Mouse (Mus musculus) retina, postnatal 7 days (tissue): ENCODE measurements around the gene Marc2.

Source experiments
- DNase-seq: peaks from one replicate; pipeline ENCODE4 v3.0.0-alpha.2; 2012; ENCODE audit warnings: low read depth, low spot score

Marc2 gene

DNA sequence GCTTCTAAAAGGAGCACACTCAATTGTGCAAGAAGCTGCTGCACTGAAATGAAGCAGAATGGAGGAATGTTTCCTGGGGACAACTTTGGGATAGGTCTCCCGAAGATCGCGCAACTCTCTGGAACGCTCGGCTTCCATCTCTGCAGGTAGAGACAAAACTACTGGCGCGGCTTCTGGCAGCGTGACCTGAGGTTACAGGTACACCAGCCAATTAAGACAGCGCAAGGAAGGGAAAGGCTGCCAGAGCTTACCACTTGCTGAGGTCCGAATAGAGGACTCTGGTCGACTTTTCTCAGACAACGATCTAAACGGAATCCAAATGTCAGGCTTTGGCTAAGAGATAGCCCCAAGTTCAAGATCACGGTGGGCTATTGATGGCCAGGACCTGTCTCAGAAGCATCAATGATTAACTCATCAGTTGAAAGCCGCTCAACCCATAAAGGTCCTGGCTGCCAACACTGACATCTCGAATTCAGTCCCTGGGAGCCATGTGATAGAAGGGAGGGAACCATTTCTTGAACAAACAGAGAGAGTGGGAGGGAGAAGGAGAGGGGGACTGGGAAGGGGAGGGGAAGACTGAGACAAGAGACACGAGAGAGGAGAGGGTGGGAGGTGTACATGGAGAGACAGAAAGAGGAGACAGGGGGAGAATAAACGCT is at the start of gene Marc2:
Marc2 (minus strand) TSS at position 360 of the 659 bp plus-strand sequence.
- DNase-seq = no peak

DNA sequence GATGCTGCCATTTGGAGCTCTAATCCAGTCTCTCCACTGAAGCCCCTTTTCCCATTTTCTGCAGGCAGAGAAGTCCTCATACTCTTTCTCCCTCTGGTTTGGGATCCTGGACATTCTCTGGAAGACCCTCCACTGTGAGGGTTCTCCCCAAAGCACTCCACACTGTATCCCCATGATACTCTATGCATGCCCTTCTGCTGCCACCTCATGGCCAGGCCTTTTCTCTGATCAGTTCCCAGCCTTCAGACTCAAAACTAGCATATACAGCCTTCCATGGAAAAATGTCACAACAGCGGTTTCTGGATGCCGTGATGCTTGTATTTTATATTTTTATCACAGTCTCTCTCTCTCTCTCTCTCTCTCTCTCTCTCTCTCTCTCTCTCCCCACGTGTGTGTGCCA is 45.7 kb upstream of the Marc2 start:
- DNase-seq = no peak

DNA sequence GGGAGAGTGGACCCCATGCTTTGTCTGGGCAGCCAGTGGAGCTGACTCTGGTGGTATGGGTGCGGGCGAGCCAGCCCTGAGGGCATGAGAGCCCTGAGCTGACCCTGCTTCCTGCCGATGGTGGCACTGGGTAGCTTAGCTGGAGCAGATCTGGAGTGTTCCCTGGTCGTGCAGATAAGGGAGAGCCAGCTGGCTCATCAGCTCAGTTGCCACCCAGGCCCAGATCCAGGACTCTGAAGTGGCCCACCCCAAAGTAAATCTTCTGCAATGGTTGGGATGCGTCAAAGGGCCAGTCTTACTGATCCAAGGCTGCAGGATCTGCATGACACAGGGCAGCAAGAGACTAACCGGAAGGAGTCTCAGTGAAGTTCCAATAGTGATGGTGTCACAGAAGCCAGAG is 43.2 kb upstream of the Marc2 start:
- no peak for DNase-seq

DNA sequence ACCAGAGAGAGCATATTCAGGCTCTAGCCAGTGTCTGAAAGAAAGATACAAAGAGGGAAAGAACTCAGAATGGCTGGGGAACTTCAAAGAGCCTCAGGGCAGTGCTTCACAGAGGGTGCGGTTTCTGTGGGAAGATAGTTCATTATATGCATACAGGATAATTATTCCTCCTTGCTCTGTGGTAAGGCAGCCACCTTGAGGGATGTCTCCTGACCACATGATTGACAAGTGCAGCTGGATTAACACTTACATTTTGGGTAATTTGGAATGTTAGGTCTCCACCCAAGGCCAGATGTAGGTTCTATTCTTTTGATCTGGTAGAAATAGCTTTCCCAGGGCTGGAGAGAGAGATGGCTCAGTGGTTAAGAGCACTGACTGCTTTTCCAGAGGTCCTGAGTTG is 39.9 kb upstream of the Marc2 start:
- no peak for DNase-seq

DNA sequence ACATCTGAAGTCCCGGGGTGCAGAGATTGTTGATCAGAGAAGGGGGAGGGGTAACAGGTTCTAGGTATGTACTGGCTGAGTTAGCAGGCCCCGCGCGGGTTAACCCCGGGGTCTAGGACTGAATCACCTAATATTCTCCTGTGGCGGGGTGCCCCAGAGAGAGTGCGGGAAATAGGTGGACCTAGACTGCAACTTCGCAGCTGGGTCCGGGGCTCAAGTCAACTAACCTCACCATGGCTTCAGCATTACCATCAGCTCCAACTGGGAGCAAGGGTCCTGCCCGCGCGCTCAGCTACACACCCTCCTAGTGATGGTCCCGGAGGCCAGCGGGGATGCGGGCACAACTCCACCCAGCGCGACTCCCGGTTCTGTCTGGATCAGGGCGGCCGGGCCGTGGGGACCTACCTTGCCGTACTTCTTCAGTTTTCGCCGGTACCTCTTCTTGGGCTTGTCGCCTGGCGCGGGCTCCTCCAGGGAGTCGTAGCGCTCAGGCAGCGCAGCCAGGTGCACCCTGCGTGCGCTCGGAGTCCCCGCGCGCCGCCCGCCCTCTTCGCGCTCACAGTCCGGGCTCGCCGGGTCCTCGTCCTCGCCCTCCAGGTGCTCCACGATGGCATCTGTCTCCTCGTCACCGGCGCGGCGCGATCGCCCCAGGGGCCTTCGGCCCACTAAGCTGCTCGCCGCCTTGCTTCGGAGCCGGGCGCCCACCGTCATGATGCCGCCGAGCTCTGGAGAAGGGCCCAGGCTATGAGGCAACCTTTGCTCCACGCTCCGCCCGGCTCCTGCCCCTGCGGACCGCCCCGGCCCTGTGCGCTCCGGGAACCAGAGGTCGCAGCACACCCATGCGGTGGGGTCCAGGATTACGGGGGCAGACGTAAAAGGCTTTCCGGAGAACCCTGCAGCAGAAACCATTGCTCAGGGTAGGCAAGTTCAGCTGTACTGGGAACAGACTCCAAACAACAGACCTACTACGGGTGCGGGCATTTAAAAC is 36.3 kb upstream of the Marc2 start, which contains the start of gene C130074G19Rik:
C130074G19Rik (minus strand) TSS at position 938 of the 988 bp plus-strand sequence.
- DNase-seq = no peak

DNA sequence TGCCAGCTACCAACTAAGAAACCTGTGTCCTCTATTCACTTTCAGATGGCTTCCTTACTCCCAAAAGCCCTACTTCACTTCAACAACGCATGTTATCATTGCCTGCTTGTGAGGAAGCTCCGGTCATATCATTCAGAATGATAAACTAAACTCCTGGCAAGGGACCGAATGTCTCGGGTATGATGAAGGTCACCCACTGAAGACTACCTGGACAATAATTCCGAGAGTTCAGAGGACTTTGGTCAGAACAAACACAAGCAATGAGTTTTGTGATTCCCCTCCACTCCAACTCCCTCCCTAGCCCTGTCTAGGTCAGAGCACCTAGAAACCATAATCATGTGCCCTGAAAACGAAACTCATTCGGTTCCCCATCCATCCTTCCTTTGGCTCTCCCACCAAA is 35.6 kb upstream of the Marc2 start:
- no peak for DNase-seq

DNA sequence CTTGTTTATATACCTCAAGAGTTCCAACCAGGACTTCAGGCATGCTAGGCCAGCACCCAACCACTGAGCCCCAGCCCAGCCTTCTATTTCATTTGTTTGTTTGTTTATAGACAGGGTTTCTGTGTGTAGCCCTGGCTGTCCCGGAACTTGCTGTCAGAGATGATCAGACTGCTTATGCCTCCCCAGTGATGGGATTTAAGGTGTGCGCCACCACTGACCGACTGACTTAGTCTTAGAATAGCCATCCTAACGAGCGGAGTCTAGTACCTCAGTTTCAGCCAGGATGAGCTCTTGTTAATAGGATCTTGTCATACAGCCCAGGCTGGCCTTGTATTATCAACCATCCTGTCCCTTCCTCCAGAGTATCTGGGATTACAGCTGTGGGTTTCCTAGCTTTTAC is 35.0 kb upstream of the Marc2 start:
- no peak for DNase-seq

DNA sequence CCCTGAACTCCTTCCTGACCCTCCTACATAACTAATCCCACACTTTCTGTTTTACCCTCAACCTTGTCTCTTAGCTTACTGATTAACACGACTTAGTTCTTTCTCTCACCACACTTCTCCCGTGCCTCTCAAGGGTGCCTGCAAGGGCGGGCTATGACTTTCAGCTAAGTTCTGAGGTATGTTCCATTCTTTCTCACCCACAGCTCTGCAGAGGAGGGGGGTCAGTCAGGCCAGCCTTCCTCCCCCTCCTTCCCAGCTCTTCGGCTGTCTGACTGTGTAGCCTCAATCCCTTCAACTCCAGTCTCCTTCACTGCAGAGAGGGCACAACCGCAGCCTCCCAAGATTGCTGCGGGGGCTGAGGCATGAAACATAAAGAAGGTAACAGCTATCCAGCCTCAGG is 32.6 kb upstream of the Marc2 start:
- no peak for DNase-seq

DNA sequence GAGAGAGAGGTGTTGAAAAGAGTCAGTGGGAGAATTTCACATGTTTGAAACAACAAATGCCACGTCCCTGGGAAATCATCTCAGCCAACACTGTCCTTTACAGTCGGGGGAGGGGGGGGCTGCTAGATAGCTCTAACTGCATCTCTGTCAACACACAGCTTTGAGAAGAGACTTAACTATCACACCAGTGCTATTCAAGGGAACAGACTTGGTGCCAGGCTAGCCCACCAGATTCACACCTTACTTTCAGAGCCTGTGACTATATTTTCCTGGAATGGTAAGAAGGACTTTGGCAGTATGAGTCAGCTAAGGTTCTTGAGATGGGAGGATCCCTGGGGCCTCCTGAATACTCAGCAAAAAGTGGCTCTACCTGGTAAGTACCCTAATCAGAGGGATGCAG is 31.1 kb upstream of the Marc2 start:
- no peak for DNase-seq

DNA sequence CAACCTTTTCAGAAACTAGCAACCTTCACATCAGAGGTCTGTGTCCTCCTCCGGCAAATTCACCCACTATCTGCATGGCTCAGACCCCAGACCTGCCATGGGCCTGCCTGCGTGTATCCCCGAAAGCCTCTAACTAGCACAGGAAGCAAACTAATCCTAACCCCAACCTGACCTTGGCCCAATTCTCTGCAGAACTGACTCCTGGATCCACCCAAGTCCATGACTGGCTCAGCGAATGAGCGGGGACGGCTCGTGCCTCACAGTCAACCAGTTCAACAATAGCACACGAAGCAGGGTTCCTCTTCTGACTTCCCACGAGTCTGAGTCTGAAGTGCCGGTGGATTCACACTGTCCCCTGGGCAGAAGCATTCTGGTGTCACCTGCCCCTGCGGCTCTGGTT is 27.7 kb upstream of the Marc2 start:
- DNase-seq = no peak

DNA sequence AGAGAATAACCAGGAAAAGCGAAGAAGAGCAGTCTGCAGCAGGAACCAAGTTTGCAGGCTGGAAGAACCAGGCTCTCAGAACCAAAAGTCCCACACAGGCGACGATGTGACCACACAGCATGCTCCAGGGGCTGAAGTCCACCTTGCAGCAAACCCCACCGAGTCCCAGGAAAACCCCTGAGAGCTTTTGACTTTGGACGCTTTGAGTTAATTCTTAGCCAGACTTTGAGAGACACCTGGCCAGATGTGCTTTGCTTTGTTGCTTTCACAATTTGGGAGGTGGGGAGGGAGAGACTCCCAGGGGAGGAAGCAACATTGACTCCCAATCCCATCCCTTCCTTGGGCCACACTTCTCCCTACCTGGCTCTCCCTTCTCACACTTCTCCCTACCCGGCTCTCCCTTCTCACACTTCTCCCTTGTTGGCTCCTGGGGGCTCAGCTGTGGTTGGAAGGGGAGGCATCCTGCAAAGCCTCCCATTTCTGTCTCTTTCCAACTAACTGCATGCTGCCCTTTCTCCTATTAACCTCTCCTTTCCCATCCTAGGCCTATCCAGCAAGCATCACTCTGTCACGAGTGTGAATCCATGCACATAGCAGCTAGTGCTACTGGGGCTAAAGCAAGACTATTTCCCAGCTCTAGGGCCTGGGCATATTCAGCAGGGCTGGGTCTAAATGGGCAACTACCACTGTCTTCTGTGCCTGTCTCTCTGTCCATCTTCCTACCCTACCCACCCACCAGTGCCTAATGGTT is 26.0 kb upstream of the Marc2 start:
- no peak for DNase-seq

DNA sequence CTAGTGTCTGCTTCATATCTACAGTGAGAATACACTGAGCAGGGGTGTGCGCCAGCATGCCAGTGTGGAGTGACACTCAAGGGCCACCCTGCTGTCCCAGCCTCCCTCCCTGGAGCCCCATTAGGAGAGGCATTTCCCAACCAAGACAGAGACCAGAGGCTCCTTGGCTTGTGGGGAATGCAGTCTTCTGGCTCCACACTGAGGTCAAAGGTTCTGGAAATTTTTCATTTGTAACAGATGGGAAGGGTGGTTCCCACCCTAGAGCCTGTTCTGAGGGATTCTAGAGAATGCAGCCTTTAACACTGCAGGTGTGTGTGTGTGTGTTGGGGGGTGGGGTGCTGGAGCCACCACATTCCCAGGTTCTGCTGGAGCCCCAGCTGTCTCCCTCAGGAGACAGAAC is 25.3 kb upstream of the Marc2 start:
- DNase-seq = no peak

DNA sequence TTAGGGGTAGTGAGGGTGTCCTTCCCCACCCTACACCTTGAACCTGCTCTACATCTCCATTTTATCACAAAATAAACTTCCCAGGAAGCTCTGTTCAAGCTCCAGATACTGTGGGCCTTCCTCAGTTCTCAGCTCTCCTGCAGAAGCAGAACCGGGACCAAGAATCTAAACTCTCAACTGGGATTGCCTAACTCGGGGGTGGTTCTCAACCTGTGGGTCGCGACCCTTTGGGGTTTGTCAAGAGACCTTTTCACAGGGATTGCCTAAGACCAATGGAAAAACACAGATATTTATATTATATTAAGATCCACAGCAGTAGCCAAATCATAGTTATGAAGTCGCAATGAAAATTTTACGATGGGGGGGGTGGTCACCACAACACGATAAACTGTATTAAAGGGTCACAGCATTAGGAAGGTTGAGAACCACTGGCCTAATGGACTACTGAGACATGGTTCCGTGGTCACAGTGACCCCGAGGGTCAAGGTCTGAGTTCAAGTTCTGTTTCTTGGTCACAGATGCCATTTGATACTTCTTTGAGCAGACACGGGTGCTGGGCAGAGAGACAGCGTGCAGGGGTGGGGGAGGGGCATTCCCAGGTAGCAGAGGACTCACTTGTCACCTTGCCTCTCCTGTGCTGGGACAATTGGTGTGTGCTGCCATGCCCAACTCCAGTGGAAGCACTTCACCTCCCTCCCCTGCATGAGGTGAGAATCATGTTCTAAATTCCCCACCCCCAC is 24.6 kb upstream of the Marc2 start:
- no peak for DNase-seq

DNA sequence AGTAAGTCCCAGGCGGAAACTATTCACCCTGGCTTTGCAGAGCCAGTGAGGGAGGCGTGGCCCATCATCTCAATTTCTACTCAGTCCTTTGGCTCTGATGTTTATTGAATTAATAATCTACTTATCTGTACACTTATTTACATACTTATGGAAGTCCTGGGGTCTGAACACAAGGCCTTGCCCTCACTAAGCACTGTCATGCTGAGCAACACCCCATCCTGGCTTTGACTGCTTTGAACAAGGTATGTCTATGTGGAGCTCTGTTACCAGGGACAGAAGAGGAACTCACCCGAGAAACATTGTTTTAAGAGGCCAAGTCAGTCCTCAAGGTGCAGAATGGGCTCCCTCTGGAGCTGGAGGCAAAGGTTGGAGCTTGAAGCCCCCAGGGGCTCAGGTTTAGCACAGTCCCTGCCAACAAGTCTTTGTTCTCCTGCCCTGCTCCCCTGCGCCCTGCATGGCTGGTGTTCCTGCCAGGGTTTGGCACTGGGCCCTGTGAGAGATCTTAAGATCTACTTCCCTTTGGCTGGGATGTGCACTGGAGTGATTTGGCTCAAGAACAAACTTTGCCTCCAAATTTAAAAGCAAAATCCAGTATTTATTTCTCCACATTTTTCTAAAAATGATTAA is 23.8 kb upstream of the Marc2 start:
- no peak for DNase-seq

DNA sequence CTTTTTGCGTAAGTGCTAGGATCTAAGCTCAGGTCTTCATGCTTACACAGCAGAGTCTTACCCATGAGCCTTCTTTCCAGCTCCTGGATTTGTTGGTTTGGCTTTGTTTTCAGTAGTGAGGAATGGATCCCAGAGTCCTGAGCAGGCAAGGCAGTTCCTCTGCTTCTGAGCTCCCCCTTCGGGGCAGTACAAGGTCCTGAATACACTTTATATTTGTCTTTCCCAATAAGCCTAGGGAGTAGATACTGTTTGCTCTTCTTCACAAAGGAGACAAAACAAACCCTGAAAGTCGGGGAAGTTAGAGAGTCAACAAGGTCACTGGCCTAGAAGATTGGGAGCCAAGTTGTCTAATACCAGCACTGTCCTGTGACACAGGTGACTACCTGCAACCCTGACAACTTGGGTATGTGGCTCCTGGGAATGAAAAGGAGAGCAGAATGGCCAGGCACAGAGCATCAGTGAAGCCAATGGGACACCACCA is 21.4 kb upstream of the Marc2 start:
- DNase-seq = no peak

DNA sequence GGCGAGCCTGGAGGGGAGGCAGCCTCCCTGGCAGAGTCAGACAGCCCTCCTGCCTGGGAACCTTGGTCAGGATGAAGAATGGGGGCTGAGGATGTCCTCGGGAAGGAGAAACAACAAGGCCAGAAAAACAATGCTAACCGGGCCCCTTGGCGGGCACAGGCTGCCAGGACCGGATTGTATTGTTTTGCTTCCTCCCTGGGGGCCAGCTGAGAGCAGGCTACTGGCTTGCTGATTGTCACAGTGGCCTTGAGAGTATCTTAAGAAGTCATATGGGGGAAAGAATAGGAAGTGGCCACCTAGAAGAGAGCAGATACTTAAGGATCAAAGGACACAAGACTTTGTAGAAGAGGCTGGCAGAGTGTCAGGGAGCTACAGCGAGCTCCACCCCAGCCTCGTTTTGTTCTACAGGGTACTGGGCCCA is 18.1 kb upstream of the Marc2 start:
- no peak for DNase-seq

DNA sequence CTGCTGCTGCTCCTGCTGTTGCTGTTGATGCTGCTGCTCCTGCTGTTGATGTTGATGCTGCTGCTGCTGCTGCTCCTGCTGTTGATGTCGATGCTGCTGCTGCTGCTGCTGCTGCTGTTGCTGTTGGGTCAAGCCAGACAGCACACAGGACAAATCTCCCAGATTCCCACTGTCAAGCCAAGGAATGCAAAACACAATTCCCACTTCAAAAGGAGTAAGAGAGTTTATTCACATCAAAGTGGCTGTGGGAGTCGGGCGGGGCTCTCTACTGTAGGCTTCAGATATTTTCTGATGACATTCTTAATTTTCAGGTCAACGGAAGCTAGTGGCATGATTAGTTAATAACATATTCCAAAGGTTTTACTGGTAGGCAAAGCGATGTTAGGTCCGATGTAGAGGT is 16.4 kb upstream of the Marc2 start:
- DNase-seq = no peak

DNA sequence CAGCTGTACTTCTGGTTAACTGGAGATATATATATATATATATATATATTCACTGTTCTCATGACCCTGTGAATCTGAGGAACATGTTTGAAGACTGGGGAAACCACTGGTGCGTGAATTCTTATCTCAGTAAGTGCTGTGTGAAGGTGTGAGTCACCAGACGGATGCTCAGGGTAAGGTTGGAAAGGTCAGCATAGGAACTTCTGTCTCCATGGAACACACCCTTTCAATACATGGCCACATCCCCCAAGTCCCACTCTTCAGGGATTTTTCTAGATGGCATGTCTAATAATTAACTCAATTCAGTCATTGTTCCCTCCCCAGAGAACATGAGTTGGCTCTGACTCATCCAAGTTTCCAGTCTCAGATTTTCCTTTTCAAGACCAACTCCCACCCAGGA is 15.3 kb upstream of the Marc2 start:
- DNase-seq = no peak

DNA sequence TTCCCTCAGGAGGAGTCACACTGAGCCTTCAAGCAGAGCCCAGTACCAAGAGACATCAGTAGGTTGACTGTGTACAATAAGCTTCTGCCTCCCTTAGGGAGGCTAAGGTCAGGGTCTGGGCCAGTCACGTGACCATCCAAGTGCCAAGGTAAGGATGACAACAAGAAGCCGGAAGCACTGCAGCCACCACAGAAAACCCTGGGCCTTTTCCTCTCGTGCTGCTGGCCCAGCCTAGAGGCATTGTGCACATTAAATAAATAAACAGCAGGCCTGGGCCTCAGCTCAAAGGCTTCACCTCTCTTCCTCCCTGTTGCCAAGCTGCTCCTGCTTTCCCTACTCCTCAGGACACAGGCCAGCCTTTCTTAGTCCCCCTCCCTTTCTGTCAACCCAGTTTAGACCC is 14.0 kb upstream of the Marc2 start:
- no peak for DNase-seq

DNA sequence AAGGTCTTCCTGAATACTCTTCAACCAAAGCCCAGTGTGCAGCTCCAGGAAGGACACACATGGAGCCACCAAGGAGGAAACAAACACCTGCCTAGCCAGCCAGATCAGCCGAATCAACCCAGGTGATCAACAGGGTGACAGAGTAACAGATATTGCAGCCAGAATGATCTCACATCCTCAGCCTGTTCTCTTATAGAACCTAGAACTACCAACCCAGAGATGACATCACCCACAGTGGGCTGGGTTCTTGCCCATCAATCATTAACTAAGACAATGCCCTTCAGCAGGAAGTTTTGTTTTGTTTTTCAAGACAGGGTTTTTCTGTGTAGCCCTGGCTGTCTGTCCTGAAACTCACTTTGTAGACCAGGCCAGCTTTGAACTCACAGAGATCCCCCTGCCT is 12.0 kb upstream of the Marc2 start:
- DNase-seq = no peak

DNA sequence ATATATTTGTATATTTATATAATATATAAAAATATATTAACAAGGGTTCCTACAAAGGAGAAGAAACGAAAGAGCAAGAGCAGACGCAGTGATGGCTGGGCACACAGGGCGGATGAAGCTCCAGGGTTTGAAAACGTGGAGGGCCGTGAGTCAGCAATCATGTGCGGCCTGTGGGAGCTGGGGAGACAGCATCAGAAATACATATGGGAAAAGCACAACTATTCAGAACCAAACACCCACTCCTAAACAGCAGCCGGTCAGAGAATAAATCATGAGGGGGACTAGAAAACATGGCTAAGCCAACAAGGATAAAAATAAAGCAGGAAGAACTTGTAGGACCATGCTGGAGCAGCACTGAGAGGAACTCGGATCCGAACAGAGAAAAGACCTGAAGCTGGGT is 11.0 kb upstream of the Marc2 start:
- no peak for DNase-seq
